Mouse (Mus musculus) MEL (cell line): ENCODE measurements at regions not wholly inside any gene's neighbourhood (a gene's known extent, or its start where the extent isn't known, plus 50 kb on each side); places are given as distances from the start of the nearest gene placed in this dataset.

Experiments
- DNase-seq: peaks from one replicate; pipeline ENCODE4 v3.0.0; 2011; ENCODE audit warnings: low read depth, low spot score
- H3K27ac ChIP-seq: 2 replicates; pipeline ENCODE4 v1.5.1; 2012; ENCODE audit warnings: low read depth, mild to moderate bottlenecking, control low read depth, low read length, moderate library complexity; ENCODE audit not compliant: control insufficient read depth
- H3K27me3 ChIP-seq, 2 experiments: fragments of 150-350 bp in 1 of 2; sonication (generic) in 1 of 2; 2 replicates each; pipeline ENCODE4 v1.6.1; 2012; ENCODE audit warnings: low read length in 2 of 2, mild to moderate bottlenecking in 2 of 2, improper control_type of control experiment in 1 of 2, moderate library complexity in 1 of 2; ENCODE audit not compliant: insufficient read depth in 2 of 2, control insufficient read depth in 1 of 2
- H3K36me3 ChIP-seq, 2 experiments: 2 replicates each; pipeline ENCODE4 v1.6.1; 2012 to 2014; ENCODE audit warnings: low read length in 2 of 2, improper control_type of control experiment in 1 of 2, inconsistent platforms in 1 of 2, mild to moderate bottlenecking in 1 of 2; ENCODE audit not compliant: insufficient read depth in 2 of 2, control insufficient read depth in 1 of 2
- H3K4me1 ChIP-seq, 2 experiments: fragments of 150-350 bp in 1 of 2; sonication (generic) in 1 of 2; 2 replicates each; pipeline ENCODE4 v1.6.1; 2012; ENCODE audit warnings: low read length in 2 of 2, improper control_type of control experiment in 1 of 2, mild to moderate bottlenecking in 1 of 2; ENCODE audit not compliant: insufficient read depth in 2 of 2, control insufficient read depth in 1 of 2
- H3K4me3 ChIP-seq, 2 experiments: fragments of 150-350 bp in 1 of 2; sonication (generic) in 1 of 2; 2 replicates each; pipeline ENCODE4 v1.5.1; 2012; ENCODE audit warnings: low read depth in 2 of 2, low read length in 2 of 2, mild to moderate bottlenecking in 2 of 2, moderate library complexity in 2 of 2, control low read depth in 1 of 2, improper control_type of control experiment in 1 of 2; ENCODE audit not compliant: control insufficient read depth in 1 of 2, insufficient read depth in 1 of 2
- H3K79me2 ChIP-seq: 2 replicates; pipeline ENCODE4 v1.6.1; 2012; ENCODE audit warnings: mild to moderate bottlenecking, low read length, moderate library complexity; ENCODE audit not compliant: control insufficient read depth, poor library complexity, insufficient read depth
- H3K9ac ChIP-seq: 2 replicates; pipeline ENCODE4 v1.6.1; 2012; ENCODE audit warnings: low read depth, mild to moderate bottlenecking, control low read depth, low read length, moderate library complexity; ENCODE audit not compliant: control insufficient read depth, poor library complexity, severe bottlenecking
- H3K9me3 ChIP-seq: fragments of 150-350 bp; sonication (generic); replicated peaks from 2 replicates; pipeline ENCODE4 v1.6.1; 2012; ENCODE audit warnings: mild to moderate bottlenecking, low read length, improper control_type of control experiment, moderate library complexity; ENCODE audit not compliant: insufficient read depth
- BHLHE40 ChIP-seq: IDR thresholded peaks from 2 replicates; pipeline ENCODE4 v1.6.1; 2012; ENCODE audit warnings: low read depth, mild to moderate bottlenecking, inconsistent platforms, low read length, improper control_type of control experiment, borderline replicate concordance
- CHD1 ChIP-seq: IDR thresholded peaks from 2 replicates; pipeline ENCODE4 v1.6.1; 2012; ENCODE audit warnings: low read depth, mild to moderate bottlenecking, inconsistent platforms, low read length, improper control_type of control experiment
- CHD2 ChIP-seq: IDR thresholded peaks from 2 replicates; pipeline ENCODE4 v1.6.1; 2011; ENCODE audit warnings: low read length, improper control_type of control experiment
- CTCF ChIP-seq, 3 experiments: IDR thresholded peaks in 2 of 3; conservative IDR thresholded peaks in 1 of 3; 2 replicates each; pipeline ENCODE4 v1.5.1; 2011 to 2012; ENCODE audit warnings: low read length in 3 of 3, low read depth in 2 of 3, mild to moderate bottlenecking in 2 of 3, improper control_type of control experiment in 1 of 3, inconsistent platforms in 1 of 3, mixed read lengths in 1 of 3, moderate library complexity in 1 of 3; ENCODE audit not compliant: control insufficient read depth in 1 of 3, insufficient read depth in 1 of 3, poor library complexity in 1 of 3, severe bottlenecking in 1 of 3
- ELF1 ChIP-seq: IDR thresholded peaks from 2 replicates; pipeline ENCODE4 v1.6.1; 2014; ENCODE audit warnings: low read depth, mild to moderate bottlenecking, inconsistent platforms, low read length, improper control_type of control experiment, moderate library complexity
- EP300 ChIP-seq, 2 experiments: IDR thresholded peaks; 2 replicates each; pipeline ENCODE4 v1.6.1; 2011; ENCODE audit warnings: improper control_type of control experiment in 2 of 2, low read length in 2 of 2, low read depth in 1 of 2, mild to moderate bottlenecking in 1 of 2
- ETS1 ChIP-seq: IDR thresholded peaks from 2 replicates; pipeline ENCODE4 v1.6.1; 2012; ENCODE audit warnings: low read depth, mild to moderate bottlenecking, inconsistent platforms, low read length, improper control_type of control experiment, moderate library complexity
- GATA1 ChIP-seq: IDR thresholded peaks from 2 replicates; pipeline ENCODE4 v1.6.1; 2011; ENCODE audit warnings: low read depth, low read length, improper control_type of control experiment
- KAT2A ChIP-seq: conservative IDR thresholded peaks from 2 replicates; pipeline ENCODE4 v1.6.1; 2012; ENCODE audit warnings: low read depth, low read length, improper control_type of control experiment, inconsistent platforms
- MAFK ChIP-seq: IDR thresholded peaks from 2 replicates; pipeline ENCODE4 v1.6.1; 2011; ENCODE audit warnings: low read depth, mild to moderate bottlenecking, low read length, improper control_type of control experiment, borderline replicate concordance
- MAX ChIP-seq: IDR thresholded peaks from 2 replicates; pipeline ENCODE4 v1.6.1; 2011; ENCODE audit warnings: low read length, improper control_type of control experiment
- MAZ ChIP-seq: IDR thresholded peaks from 2 replicates; pipeline ENCODE4 v1.6.1; 2012; ENCODE audit warnings: low read depth, mild to moderate bottlenecking, inconsistent platforms, low read length, improper control_type of control experiment
- MEF2A ChIP-seq: IDR thresholded peaks from 2 replicates; pipeline ENCODE4 v1.6.1; 2014; ENCODE audit warnings: low read depth, mild to moderate bottlenecking, inconsistent platforms, low read length, improper control_type of control experiment; ENCODE audit not compliant: poor library complexity, insufficient replicate concordance, severe bottlenecking; ENCODE audit errors: extremely low read depth
- MXI1 ChIP-seq: IDR thresholded peaks from 2 replicates; pipeline ENCODE4 v1.6.1; 2011; ENCODE audit warnings: mild to moderate bottlenecking, low read depth, low read length, improper control_type of control experiment
- MYB ChIP-seq: IDR thresholded peaks from 2 replicates; pipeline ENCODE4 v1.6.1; 2011; ENCODE audit warnings: mild to moderate bottlenecking, low read depth, low read length, improper control_type of control experiment
- MYC ChIP-seq: IDR thresholded peaks from 2 replicates; pipeline ENCODE4 v1.6.1; 2011; ENCODE audit warnings: low read depth, mild to moderate bottlenecking, low read length, improper control_type of control experiment, moderate library complexity
- NELFE ChIP-seq: IDR thresholded peaks from 2 replicates; pipeline ENCODE4 v1.6.1; 2011; ENCODE audit warnings: low read depth, low read length, improper control_type of control experiment
- POLR2A ChIP-seq, 2 experiments: IDR thresholded peaks; 2 replicates each; pipeline ENCODE4 v1.6.1; 2011 to 2012; ENCODE audit warnings: low read length in 2 of 2, mild to moderate bottlenecking in 2 of 2, control low read depth in 1 of 2, improper control_type of control experiment in 1 of 2, low read depth in 1 of 2, moderate library complexity in 1 of 2; ENCODE audit not compliant: control insufficient read depth in 1 of 2, insufficient read depth in 1 of 2, poor library complexity in 1 of 2
- POLR2AphosphoS2 ChIP-seq: IDR thresholded peaks from 2 replicates; pipeline ENCODE4 v1.6.1; 2011; ENCODE audit warnings: low read length, improper control_type of control experiment
- POLR2AphosphoS5 ChIP-seq: IDR thresholded peaks from 2 replicates; pipeline ENCODE4 v1.6.1; 2012; ENCODE audit warnings: low read depth, borderline replicate concordance, mild to moderate bottlenecking, inconsistent platforms, low read length, moderate library complexity, mixed read lengths
- RAD21 ChIP-seq: IDR thresholded peaks from 2 replicates; pipeline ENCODE4 v1.6.1; 2011; ENCODE audit warnings: mild to moderate bottlenecking, low read depth, low read length, improper control_type of control experiment
- SMC3 ChIP-seq: IDR thresholded peaks from 2 replicates; pipeline ENCODE4 v1.6.1; 2011; ENCODE audit warnings: low read depth, low read length, improper control_type of control experiment
- TBP ChIP-seq: IDR thresholded peaks from 2 replicates; pipeline ENCODE4 v1.8.0; 2011; ENCODE audit warnings: low read depth, low read length, improper control_type of control experiment
- ZMIZ1 ChIP-seq: IDR thresholded peaks from 2 replicates; pipeline ENCODE4 v1.6.1; 2012; ENCODE audit warnings: low read depth, mild to moderate bottlenecking, inconsistent platforms, low read length, improper control_type of control experiment, moderate library complexity
- ZNF384 ChIP-seq: IDR thresholded peaks from 2 replicates; pipeline ENCODE4 v1.6.1; 2012; ENCODE audit warnings: low read depth, mild to moderate bottlenecking, inconsistent platforms, low read length, improper control_type of control experiment

DNA sequence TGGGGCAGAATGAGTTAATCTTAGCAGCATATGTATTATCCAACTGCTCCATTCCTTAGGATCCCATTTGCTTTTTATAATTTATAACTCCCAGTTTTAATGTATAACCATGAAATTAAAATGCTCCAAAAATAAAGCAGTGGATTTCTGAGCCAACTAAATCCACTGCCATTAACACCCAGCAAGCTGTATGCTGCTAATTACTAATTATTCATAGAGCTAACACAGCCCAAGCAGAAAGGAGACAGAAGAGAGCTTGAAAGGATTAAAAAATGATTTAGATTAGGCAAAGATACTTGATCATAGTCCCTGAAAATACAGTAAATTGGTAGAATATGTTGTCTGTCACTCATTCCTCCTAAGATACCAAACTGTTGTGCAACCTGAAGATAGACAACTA, 213.9 kb upstream of the Pcsk2 start:
- no peaks in the 10 kb centered on the region for H3K4me1 ChIP-seq
- no peak overlapping the region for H3K27ac ChIP-seq
- H3K9me3 ChIP-seq: no peaks in the 10 kb centered on the region
- H3K36me3 ChIP-seq: no peaks in the 10 kb centered on the region
- DNase-seq: no peak
- no peak overlapping the region for H3K4me3 ChIP-seq
- TF ChIP-seq BHLHE40 (no peak), MAX (no peak), CHD2 (no peak), RAD21 (no peak), EP300 (IDR thresholded peaks at IDR 0.05; ENCODE audit: low read depth in 1 of 2, low read length in 2 of 2) (no peak), ETS1 (no peak), MAZ (no peak), MAFK (no peak), MEF2A (no peak), POLR2AphosphoS2 (no peak), MXI1 (no peak), CTCF (IDR thresholded peaks at IDR 0.05 in 2 of 3, conservative IDR thresholded peaks at IDR 0.05 in 1 of 3; ENCODE audit: control insufficient read depth in 1 of 3, insufficient read depth in 1 of 3, low read depth in 2 of 3, low read length in 3 of 3, poor library complexity in 1 of 3, severe bottlenecking in 1 of 3) (no peak), NELFE (no peak), KAT2A (no peak), ELF1 (no peak), GATA1 (no peak), TBP (no peak)
- no peaks in the 10 kb centered on the region for H3K79me2 ChIP-seq
- H3K27me3 ChIP-seq: no peaks in the 10 kb centered on the region
- H3K9ac ChIP-seq: no peak overlapping the region

DNA sequence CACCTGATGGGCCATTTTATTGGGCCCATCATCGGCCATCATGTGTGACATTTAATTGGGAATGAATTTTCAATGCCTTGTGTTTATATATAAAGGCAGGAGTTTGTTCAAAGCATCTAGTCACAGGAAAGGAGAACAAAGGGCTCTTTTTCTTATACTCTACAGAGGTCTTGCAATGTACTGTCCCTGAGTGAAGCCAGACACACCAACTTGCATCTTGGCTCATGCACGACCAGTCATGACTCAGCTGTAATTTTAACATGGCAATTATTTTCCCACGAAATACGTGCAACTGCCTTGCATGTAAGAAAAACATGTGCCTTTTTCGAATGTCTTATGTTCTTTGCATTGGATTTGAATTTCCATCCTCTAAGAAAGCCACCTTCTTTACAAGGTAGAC, 205.6 kb upstream of the Pcsk2 start:
- Histone ChIP-seq H3K79me2 (no peaks in the 10 kb centered on the region), H3K27ac (no peak overlapping the region), H3K4me1 (no peaks in the 10 kb centered on the region), H3K36me3 (no peaks in the 10 kb centered on the region), H3K9me3 (no peaks in the 10 kb centered on the region), H3K4me3 (no peak overlapping the region), H3K9ac (no peak overlapping the region), H3K27me3 (no peaks in the 10 kb centered on the region)
- no peak for DNase-seq
- TF ChIP-seq MYB (no peak), ZMIZ1 (no peak), KAT2A (no peak), ZNF384 (no peak), EP300 (IDR thresholded peaks at IDR 0.05; ENCODE audit: low read depth in 1 of 2, low read length in 2 of 2) (no peak), MYC (no peak), MAFK (no peak), POLR2AphosphoS5 (no peak), POLR2AphosphoS2 (no peak), SMC3 (no peak), POLR2A (IDR thresholded peaks at IDR 0.05; ENCODE audit: control insufficient read depth in 1 of 2, insufficient read depth in 1 of 2, low read depth in 1 of 2, low read length in 2 of 2, poor library complexity in 1 of 2) (no peak), CHD2 (no peak), ETS1 (no peak), CHD1 (no peak), MEF2A (no peak)
